Mouse (Mus musculus): ENCODE measurements around the gene Hsd17b6. TPM values are rescaled to one million over a fixed set of nuclear protein-coding genes. Genes with fewer than 3 reads are reported as not detected.

The Hsd17b6 gene
- polyA plus RNA-seq, 1 experiment from 2014 or later: not detected

GRCm38 (mm10) chr10:128008207-128008889, 937 bp upstream of the Hsd17b6 start:
- peak; percentile 77 for TF ChIP-seq CTCF (IDR thresholded peaks at IDR 0.05; ENCODE audit: low read depth)
- H3K4me1 ChIP-seq (ENCODE audit: insufficient read depth): no peaks in the 10 kb centered on the region
- H3K4me2 ChIP-seq: no peak overlapping the region
- no peaks in the 10 kb centered on the region for H3K9me3 ChIP-seq (ENCODE audit: low read depth, low read length)
- 11% methylated on average over 4 of the region's 4 CpGs for WGBS
- ATAC-seq (ENCODE audit: insufficient read depth): peak; percentile 82
- no peaks in the 10 kb centered on the region for H3K36me3 ChIP-seq (ENCODE audit: insufficient read depth)
- no peaks in the 10 kb centered on the region for H3K27me3 ChIP-seq (ENCODE audit: insufficient read depth, low read length)
- H3K9ac ChIP-seq: no peak overlapping the region
- H3K4me3 ChIP-seq (ENCODE audit: low read depth, low read length): no peak overlapping the region
- DNase-seq: peak; percentile 96
- H3K27ac ChIP-seq (ENCODE audit: low read depth): no peak overlapping the region

DNA sequence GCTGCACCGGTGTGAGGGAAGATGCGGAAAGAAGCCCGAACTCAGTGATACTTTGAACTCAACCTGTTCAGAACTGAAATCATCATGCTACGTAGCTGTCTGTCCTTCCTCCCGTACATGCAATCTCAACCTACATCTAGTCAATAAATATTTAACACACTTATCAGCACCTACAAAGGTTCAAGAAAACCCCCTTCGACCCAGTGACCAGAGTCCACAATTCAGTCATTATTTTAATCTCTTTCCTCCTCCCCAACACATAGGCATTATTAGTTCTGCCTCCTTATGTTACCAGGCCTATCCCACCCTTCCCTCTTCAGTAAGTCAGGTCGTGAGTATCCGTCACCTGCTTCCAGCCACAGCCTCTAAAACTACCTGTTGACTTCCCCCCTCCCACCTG, 1.9 kb downstream of the Hsd17b6 start:
- no peak overlapping the region for H3K9ac ChIP-seq
- no peaks in the 10 kb centered on the region for H3K9me3 ChIP-seq (ENCODE audit: low read depth, low read length)
- H3K4me2 ChIP-seq: no peak overlapping the region
- ATAC-seq (ENCODE audit: insufficient read depth) (no peak), DNase-seq (no peak)
- whole genome bisulfite sequencing: 72% methylated on average over 8 of the region's 8 CpGs
- H3K27ac ChIP-seq (ENCODE audit: low read depth): no peak overlapping the region
- H3K27me3 ChIP-seq (ENCODE audit: insufficient read depth, low read length): no peaks in the 10 kb centered on the region
- H3K4me3 ChIP-seq (ENCODE audit: low read depth, low read length): no peak overlapping the region
- no peaks in the 10 kb centered on the region for H3K4me1 ChIP-seq (ENCODE audit: insufficient read depth)
- H3K36me3 ChIP-seq (ENCODE audit: insufficient read depth): no peaks in the 10 kb centered on the region
- TF ChIP-seq CTCF (IDR thresholded peaks at IDR 0.05; ENCODE audit: low read depth): no peak

GRCm38 (mm10) chr10:128004918-128005317, 2.5 kb downstream of the Hsd17b6 start:
- 62% methylated on average over 10 of the region's 10 CpGs for WGBS
- no peak for DNase-seq
- TF ChIP-seq CTCF (IDR thresholded peaks at IDR 0.05; ENCODE audit: low read depth): no peak

GRCm38 (mm10) chr10:128003281-128003801, 4.1 kb downstream of the Hsd17b6 start:
- no peak overlapping the region for H3K27ac ChIP-seq (ENCODE audit: low read depth)
- no peak for ATAC-seq (ENCODE audit: insufficient read depth)
- no peak overlapping the region for H3K4me3 ChIP-seq (ENCODE audit: low read depth, low read length)
- H3K4me1 ChIP-seq (ENCODE audit: insufficient read depth): no peaks in the 10 kb centered on the region
- H3K27me3 ChIP-seq (ENCODE audit: insufficient read depth, low read length): no peaks in the 10 kb centered on the region
- H3K9ac ChIP-seq: no peak overlapping the region
- no peaks in the 10 kb centered on the region for H3K36me3 ChIP-seq (ENCODE audit: insufficient read depth)
- DNase-seq: no peak
- 41% methylated on average over 3 of the region's 3 CpGs for WGBS
- H3K4me2 ChIP-seq: no peak overlapping the region
- no peaks in the 10 kb centered on the region for H3K9me3 ChIP-seq (ENCODE audit: low read depth, low read length)
- TF ChIP-seq CTCF (IDR thresholded peaks at IDR 0.05; ENCODE audit: low read depth): no peak

More at GRCm38 (mm10) chr10:128004918-128005317, 2.5 kb downstream of the Hsd17b6 start:
- no peak for ATAC-seq (ENCODE audit: insufficient read depth)
- H3K4me2 ChIP-seq: no peak overlapping the region
- no peaks in the 10 kb centered on the region for H3K9me3 ChIP-seq (ENCODE audit: low read depth, low read length)
- H3K4me3 ChIP-seq (ENCODE audit: low read depth, low read length): no peak overlapping the region
- H3K27me3 ChIP-seq (ENCODE audit: insufficient read depth, low read length): no peaks in the 10 kb centered on the region
- H3K4me1 ChIP-seq (ENCODE audit: insufficient read depth): no peaks in the 10 kb centered on the region
- H3K36me3 ChIP-seq (ENCODE audit: insufficient read depth): no peaks in the 10 kb centered on the region
- H3K9ac ChIP-seq: no peak overlapping the region
- no peak overlapping the region for H3K27ac ChIP-seq (ENCODE audit: low read depth)

- no peak overlapping the region for H3K4me2 ChIP-seq
- H3K36me3 ChIP-seq (ENCODE audit: insufficient read depth): no peaks in the 10 kb centered on the region
- no peak overlapping the region for H3K9ac ChIP-seq
- peak; percentile 40 for TF ChIP-seq CTCF (IDR thresholded peaks at IDR 0.05; ENCODE audit: low read depth)
- 97% methylated on average over 1 of the region's 1 CpGs for WGBS
- H3K9me3 ChIP-seq (ENCODE audit: low read depth, low read length): no peaks in the 10 kb centered on the region
- ATAC-seq (ENCODE audit: insufficient read depth) (no peak), DNase-seq (no peak)
- no peaks in the 10 kb centered on the region for H3K27me3 ChIP-seq (ENCODE audit: insufficient read depth, low read length)
- no peak overlapping the region for H3K4me3 ChIP-seq (ENCODE audit: low read depth, low read length)
- no peak overlapping the region for H3K27ac ChIP-seq (ENCODE audit: low read depth)
- no peaks in the 10 kb centered on the region for H3K4me1 ChIP-seq (ENCODE audit: insufficient read depth)
Measured at GRCm38 (mm10) chr10:127998260-127998659, 9.2 kb downstream of the Hsd17b6 start.

DNA sequence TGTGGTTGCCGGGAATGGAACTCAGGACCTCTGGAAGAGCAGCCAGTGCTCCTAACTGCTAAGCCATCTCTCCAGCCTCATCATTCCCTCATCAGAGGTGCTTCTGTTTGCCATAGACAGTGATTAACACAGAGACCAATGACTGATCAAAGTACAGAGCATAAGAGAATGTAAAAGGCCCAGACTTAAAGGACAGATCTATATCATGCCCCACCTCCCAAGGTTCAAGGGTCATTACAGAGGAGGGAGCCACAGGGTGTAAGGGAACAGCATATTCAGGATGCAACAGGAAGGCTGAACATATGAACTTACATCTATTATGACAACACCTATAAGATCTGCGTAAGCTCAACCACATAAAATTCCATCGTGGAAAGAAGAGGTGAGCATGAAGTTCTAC, 10.7 kb downstream of the Hsd17b6 start:
- no peak overlapping the region for H3K4me3 ChIP-seq (ENCODE audit: low read depth, low read length)
- 78% methylated on average over 3 of the region's 3 CpGs for WGBS
- no peaks in the 10 kb centered on the region for H3K4me1 ChIP-seq (ENCODE audit: insufficient read depth)
- no peak overlapping the region for H3K27ac ChIP-seq (ENCODE audit: low read depth)
- no peaks in the 10 kb centered on the region for H3K9me3 ChIP-seq (ENCODE audit: low read depth, low read length)
- no peaks in the 10 kb centered on the region for H3K27me3 ChIP-seq (ENCODE audit: insufficient read depth, low read length)
- DNase-seq (no peak), ATAC-seq (ENCODE audit: insufficient read depth) (no peak)
- H3K9ac ChIP-seq: no peak overlapping the region
- no peak for TF ChIP-seq CTCF (IDR thresholded peaks at IDR 0.05; ENCODE audit: low read depth)
- H3K4me2 ChIP-seq: no peak overlapping the region
- H3K36me3 ChIP-seq (ENCODE audit: insufficient read depth): no peaks in the 10 kb centered on the region

DNA sequence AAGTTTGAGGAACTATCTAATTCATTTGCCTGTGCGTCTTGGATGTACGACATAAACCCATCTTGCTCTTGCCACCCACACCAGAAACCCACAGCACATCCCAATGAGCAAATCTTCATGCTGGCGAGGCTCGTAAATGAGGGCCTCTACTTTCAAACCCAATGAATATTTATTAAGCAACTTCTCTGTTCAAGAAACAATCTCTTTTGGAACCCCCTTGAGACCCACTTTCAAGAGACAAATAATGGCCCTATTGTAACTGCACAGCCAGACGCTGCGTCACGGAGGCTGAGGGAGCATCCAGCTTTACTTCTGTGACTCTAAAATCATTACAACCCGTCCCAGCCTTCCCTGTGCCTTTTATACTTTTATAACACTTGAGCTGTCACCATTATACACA, 21.8 kb downstream of the Hsd17b6 start:
- H3K36me3 ChIP-seq (ENCODE audit: insufficient read depth): no peaks in the 10 kb centered on the region
- DNase-seq (no peak), ATAC-seq (ENCODE audit: insufficient read depth) (no peak)
- no peak overlapping the region for H3K4me2 ChIP-seq
- H3K27ac ChIP-seq (ENCODE audit: low read depth): no peak overlapping the region
- H3K4me1 ChIP-seq (ENCODE audit: insufficient read depth): no peaks in the 10 kb centered on the region
- WGBS: 78% methylated on average over 8 of the region's 8 CpGs
- H3K4me3 ChIP-seq (ENCODE audit: low read depth, low read length): no peak overlapping the region
- no peak for TF ChIP-seq CTCF (IDR thresholded peaks at IDR 0.05; ENCODE audit: low read depth)
- no peaks in the 10 kb centered on the region for H3K27me3 ChIP-seq (ENCODE audit: insufficient read depth, low read length)
- no peaks in the 10 kb centered on the region for H3K9me3 ChIP-seq (ENCODE audit: low read depth, low read length)
- H3K9ac ChIP-seq: no peak overlapping the region

All from lung, embryonic 14.5 days (tissue).